Mouse (Mus musculus) gastrocnemius, adult 8-10 months (tissue): ENCODE measurements around the gene Bcl11b. TPM values are rescaled to one million over a fixed set of nuclear protein-coding genes. Genes with fewer than 3 reads are reported as not detected.

Source experiments
- DNase-seq, 2 experiments: peaks; one replicate each; pipeline ENCODE4 v3.0.0; 2022; ENCODE audit warnings: low spot score in 2 of 2
- total RNA-seq, 4 experiments: library from RNA; stranded (reverse); gene quantifications; 2 replicates each; pipeline ENCODE4 v1.2.4; 2022

Gene Bcl11b
- total RNA-seq, 4 experiments from 2014 or later: 0.02 TPM; not detected in 3

DNA sequence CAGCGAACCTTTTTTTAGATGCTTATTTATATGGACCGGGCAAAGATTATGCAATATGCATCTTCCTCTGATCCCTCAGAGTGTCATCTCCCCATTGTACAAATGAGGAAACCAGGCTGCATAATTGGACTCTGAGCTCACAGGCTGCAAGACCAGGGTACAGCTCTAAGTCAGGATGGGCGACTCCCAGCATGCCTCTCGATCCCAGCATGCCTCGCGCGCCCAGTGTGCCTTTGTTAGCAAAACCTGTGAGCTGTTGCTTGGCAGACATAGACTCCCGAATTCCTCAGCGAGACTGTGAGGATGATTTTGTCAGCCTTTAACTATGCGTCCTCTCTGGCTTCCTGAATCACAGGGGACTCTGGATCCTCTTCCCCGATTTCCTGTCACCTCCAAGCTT is 98.9 kb downstream of the Bcl11b start:
- DNase-seq: no peak

DNA sequence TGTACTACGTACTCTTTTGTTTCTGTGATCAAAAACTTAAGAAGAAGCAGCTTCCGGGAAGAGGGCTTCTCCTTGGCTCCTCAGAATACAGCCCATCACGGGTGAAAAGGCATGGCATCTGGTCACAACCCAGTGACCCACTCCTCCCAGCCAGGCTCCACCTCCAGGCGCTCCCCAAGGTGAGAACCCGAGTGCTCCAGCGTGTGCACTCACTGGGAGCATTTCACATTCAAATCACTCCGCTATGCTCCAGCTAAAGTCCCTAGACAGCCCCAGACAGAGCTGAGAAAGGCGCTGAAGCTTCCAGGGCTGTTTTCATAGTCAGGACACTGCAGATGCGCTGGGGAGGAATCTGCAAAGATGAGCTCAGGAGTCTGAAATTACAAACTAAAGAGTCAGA is 99.5 kb downstream of the Bcl11b start:
- no peak for DNase-seq

DNA sequence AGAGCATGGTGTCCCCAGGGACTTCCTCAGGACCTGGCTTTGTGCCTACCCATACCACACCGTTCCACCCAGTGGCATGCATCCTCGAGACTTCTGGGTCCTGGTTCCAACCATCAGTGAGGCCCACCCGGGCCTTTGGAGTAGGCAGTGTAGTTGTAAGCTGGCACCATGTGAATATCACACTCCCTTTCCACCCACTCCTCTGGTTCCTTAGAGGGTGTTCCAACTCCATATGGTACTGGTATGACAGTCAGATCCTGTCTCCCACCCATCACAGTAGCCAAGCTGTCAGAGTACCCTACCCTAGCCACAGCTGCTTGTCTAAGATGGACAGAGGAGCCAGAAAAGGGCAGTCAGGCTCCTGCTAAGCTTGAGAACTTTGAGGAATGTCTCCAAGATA is 112.0 kb downstream of the Bcl11b start:
- DNase-seq: no peak

DNA sequence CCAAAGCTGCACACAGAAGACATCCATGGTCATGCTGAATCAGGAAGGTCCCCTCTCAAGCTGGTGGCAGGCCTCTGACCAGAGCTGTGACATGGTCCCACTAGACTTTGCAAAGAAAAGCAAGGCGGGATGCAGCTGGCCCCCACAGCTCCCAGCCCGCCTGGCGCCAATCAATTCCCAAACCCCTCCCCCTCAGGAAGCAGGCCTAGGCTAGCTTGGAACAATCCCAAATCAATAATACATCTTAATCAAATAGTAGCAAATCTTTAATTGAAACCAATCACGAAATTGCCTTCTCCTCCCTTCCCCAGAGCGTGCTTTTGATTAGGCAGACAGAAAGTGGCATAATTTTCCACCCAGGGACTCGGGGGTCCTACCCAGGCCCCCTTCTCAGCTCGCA is 113.1 kb downstream of the Bcl11b start:
- DNase-seq: no peak

DNA sequence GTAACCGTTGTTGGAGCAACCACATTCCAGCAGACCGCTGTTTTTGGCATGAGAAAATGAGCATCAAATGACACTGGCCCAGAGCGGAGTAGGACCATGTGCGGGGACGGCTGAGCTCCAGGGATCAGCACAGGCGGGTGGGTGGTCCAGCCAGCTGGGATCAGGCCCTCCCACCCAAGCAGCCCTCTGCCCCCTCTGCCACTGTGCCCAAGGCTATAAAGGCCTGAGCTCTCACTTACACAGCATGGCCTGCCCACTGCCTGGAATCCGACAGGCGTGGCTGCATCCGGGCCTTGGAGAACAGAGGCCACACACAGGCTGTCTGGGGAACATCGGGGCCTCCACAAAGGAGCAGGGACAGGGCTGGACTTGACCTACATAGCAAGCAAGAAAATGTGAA is 113.6 kb downstream of the Bcl11b start:
- no peak for DNase-seq

DNA sequence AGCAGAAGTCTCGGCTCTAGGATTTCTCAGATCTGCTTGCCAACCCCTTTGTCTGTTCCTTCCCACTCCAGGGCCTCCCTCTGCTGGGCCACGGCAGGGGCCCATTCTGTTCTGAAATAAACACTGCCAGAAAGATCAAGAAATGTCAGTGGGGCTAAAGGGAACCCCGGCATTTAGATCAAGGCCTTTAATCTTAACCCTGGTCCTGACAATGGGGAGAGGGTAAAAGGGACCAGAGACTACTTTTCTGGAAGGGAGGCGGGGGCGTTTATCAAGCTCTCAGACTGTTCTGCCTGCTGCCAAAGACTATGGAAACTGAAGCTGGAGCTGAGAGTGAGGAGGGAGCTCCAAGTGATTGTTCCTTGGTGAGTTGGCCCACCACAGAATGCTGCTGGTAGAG is 114.8 kb downstream of the Bcl11b start:
- DNase-seq: no peak

DNA sequence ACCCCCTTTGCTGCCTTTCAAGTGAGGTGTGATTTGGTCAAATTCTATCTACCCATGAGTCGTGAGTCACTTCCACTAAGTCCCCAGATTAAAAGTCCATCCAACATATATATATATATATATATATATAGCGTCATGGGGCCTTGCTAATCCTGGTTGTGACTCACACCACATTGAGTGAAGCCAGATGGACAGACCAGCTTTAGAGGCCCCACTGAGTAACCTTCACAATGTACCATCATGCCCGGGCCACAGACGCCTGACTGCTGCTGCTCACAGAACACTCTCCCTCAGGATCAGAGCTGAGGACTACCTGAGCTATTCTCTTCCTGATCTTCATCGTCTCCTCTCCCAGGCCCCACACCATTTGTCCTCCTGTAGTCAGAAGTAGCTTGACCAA is 115.4 kb downstream of the Bcl11b start:
- DNase-seq: no peak

DNA sequence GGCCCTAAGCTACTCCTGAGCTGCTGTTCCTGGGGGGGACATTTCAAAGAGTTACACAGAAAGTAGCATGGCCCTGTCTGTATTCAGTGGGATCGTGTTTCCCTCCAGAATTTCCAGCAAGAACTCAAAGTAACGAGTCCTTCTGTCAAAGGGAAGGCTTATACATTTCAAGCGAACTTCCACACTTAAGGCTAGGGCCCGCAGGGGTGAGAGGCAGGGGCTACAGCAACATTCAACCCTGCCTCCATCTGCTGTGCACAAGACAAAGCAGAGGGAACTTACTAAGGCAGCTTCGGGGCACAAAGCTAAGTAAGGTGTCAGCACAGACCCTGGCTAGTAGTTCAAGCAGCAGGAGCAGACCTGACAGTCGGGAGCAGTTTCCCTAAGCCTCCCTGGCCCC is 115.8 kb downstream of the Bcl11b start:
- DNase-seq: no peak

DNA sequence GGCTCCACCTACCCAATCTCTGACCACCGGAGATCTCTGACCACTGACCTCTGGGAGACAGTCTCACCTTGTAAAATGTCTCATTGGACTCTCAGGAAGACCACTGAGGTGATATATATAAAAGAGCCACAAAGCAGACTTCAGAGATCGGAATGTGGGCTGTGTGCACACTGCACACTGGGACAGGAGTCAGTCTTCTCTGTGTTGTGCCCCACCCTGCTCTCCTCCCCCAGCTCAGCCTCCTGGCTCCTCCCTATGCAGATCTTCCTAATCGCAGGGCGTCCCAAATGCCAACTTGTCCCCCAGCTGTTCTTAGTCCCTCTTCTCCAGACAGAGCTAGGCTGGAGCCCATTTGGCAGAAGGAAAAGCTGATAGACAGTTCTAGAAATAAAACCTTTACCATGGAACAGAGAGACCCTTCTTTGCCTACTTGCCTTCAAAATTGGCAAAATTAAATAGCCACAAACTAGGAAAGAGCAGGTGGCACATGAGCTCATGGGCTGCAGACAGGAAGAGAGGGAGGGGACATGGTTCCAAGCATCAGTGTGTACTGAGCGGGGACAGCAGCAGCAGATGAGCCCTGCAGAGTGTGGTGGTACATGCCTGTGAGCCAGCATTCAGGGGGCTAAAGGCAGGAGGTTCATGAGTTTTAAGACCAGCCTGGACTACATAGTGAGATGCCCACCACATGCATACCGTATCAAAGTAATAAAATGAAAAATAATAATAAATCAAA is 118.9 kb downstream of the Bcl11b start:
- no peak for DNase-seq

DNA sequence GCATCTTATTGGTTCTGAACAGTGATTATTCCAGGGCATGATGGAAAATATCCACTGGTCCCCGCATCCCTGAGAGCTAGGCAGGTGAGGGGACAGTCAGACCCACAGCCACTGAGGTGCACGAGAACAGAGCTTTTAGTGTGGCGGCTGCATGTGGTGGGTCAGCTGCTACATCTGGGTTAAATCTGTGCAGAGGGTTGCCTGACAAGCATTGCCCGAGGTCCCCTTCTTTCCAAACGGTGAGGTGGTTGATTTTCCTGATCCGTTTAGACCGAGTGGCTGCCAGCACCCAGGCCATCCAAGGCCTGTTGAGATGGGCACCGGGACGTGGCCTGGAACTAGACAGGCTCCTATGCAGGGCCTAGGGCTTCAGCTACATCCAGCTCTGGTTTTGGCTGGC is 121.7 kb downstream of the Bcl11b start:
- DNase-seq: no peak

DNA sequence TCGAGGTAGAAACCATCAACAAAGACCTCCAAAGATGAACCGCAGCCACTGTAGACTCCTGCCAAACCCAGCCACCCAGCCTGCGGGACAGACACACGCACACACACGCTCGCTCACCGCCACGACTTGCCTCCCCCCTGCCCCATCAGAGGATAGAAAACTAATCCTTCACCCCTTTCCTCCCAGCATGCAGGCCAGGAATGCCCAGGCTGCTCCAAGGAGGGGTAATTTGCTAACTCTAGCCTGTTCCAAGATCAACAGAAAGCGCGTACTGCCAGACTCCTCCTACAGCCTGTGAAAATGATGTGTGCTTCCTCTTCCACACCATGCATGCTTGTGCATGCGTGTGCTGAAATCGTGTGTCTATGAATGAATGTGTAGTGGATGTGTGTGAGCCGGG is 122.7 kb downstream of the Bcl11b start:
- no peak for DNase-seq

DNA sequence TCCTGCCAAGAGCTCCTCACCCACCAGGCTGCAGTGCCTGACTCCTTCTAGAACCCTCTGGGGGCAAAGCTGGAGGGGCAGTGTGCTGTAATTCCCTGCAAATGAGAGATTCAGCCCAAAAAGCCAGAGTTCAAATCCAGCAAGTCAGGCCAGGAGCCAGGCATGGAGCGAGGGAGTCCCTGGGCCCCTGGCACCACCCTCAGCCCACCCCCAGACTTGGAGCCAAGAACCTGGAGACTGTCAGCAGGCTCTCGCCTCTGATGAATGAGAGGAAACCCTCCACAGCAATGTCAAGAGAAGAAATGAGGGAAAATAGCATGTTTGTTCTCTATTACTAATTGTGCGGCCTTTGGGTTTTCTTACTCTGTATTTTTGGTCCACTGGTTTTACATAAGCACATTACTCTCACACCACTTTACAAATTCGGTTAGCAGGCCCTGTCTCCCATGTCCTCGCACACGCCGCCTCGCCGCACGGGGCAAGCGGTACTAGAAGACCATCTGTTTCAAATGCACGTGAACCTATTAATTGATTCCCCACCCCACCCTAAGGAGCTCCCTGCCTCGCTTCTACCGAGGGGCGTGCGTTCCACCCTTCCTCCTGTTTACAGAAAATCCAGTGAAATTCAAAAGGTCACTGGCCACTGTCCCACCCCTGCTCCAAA is 124.2 kb downstream of the Bcl11b start:
- no peak for DNase-seq

DNA sequence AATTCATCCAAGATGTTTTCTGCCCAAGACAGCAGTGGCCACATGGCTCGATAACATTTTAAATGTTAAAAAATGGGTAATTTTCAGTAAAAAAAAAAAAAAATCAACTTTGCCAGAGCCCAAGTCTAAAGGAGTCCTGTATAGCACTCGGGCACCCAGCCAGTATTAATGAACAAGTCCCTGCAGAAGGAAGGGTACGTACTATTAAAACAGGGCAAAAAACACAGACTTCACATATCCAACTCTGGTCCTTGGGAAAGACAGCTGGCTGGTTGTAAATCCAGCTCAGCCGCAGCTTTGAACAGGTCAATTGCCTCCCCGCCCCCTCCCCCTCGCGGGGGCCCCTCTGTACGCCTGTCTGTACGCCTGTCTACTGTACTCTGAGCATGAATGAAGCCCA is 127.2 kb downstream of the Bcl11b start:
- no peak for DNase-seq

DNA sequence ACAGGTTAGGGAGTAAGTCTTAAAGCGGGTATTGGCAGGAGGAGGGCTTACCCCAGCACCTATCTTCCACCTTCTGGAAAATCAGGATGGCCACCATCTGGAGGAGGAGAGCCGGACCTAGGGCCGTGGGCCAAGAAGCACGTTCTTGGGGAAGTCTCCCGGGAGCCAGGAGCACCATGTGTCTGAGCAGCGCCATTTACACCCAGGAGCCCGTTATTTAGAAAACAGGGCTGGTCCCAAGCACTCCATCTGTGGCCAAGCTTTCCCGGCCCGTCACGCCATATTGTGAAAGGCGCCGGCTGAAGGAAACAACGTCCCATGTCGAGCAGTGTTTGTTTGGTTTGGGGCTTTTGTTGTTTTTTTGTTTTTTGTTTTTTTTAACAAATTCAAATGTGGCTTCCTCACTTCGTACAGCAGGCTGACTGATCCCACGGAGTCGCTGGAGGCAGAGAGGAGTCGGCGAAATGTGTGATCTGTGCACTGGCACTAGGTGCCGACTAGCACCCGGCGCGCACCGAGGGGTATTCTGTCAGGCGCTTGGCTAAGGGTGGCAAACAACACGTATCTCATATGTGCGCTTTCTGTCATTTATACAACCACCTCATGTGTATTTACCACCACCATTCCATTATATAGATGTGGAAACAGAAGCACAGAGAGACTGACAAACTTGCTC is 128.8 kb downstream of the Bcl11b start:
- DNase-seq: no peak

DNA sequence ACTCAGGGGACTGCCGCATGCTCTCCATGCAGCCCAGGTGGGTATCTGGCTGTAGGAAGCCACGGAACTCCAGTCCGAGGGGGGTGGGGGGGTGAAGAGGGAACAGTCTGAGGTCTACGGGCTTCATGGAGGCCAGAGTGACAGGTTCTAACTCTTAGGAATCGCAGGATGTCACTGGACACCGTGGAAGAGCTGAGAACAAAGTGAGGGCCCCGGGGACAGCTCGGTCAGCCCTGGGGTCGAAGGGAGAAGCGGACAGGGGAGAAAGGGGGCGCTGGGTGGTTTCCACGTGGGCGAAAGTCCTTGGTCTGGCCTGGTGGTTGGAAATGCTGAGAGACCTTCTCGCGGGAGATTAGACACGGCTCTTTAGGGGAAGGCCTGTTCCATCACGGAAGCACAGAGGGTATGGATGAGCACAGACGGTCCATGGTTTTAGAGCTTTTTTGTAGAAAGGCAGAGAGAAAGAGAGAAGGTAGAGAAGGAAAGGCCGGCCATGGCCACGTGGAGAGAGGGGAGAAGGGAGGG is 133.8 kb downstream of the Bcl11b start:
- DNase-seq: no peak

DNA sequence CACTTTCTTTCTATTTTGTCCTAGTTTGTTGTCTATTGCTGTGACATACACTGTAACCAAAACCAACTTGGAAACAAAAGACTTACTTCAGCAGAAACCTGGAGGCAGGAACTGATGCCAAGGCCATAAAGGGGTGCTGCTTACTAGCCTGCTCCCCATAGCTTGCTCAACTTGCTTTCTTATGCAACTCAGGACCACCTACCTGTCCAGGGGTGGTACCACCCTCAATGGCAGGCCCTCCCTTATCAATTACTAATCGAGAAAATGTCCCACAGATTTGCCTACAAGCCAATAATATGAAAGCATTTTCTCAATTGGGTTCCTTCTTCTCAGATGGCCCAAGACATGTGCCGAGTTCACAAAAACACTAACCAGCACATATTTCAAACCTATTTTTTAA is 135.1 kb downstream of the Bcl11b start:
- DNase-seq: no peak

Other genes starting within 250 kb of the Bcl11b start
- gene Setd3, start 175.7 kb upstream of the Bcl11b start, total RNA-seq: 100 to 1,000 TPM; 111 to 120 (median 117) TPM
- 100 to 1,000 TPM; 133 to 150 (median 139) TPM for gene Ccnk, start 176.0 kb upstream of the Bcl11b start, total RNA-seq